Mouse (Mus musculus) liver, postnatal 0 days (tissue): ENCODE results near the gene Mllt1. TPM values are rescaled to one million over a fixed set of nuclear protein-coding genes. Genes with fewer than 3 reads are reported as not detected.
A peak's percentile ranks its signal among the peaks of the same experiment; 100 is the strongest.

Experiments used
- ATAC-seq: fragments of 200-750 bp; cut with Nextera tagmentation; 2 replicates; pipeline ENCODE4 v1.8.0; 2017; ENCODE audit warnings: mild to moderate bottlenecking, moderate library complexity
- DNase-seq: peaks from one replicate; pipeline ENCODE4 v3.0.0-alpha.2; 2016
- H3K27ac ChIP-seq: fragments of 300-500 bp; sonication (generic); 2 replicates; pipeline ENCODE4 v1.5.1; 2014; ENCODE audit warnings: antibody characterized with exemption, moderate library complexity, mild to moderate bottlenecking, low read depth
- H3K27me3 ChIP-seq: fragments of 300-500 bp; sonication (generic); 2 replicates; pipeline ENCODE4 v1.6.1; 2014; ENCODE audit warnings: low read length, control low read depth, mixed read lengths; ENCODE audit not compliant: insufficient read depth
- H3K36me3 ChIP-seq: fragments of 300-500 bp; sonication (generic); replicated peaks from 2 replicates; pipeline ENCODE4 v1.6.1; 2014; ENCODE audit warnings: mild to moderate bottlenecking, control low read depth, low read length, moderate library complexity, mixed read lengths; ENCODE audit not compliant: insufficient read depth
- H3K4me1 ChIP-seq: fragments of 300-500 bp; sonication (generic); 2 replicates; pipeline ENCODE4 v1.6.1; 2014; ENCODE audit warnings: antibody characterized with exemption, mild to moderate bottlenecking, control low read depth; ENCODE audit not compliant: insufficient read depth
- H3K4me2 ChIP-seq: fragments of 300-500 bp; sonication (generic); 2 replicates; pipeline ENCODE4 v1.6.1; 2014; ENCODE audit warnings: low read depth, mild to moderate bottlenecking, low read length, moderate library complexity, mixed read lengths
- H3K4me3 ChIP-seq: fragments of 300-500 bp; sonication (generic); 2 replicates; pipeline ENCODE4 v1.5.1; 2014; ENCODE audit warnings: low read depth, low read length
- H3K9ac ChIP-seq: fragments of 300-500 bp; sonication (generic); replicated peaks from 2 replicates; pipeline ENCODE4 v1.6.1; 2014; ENCODE audit warnings: mild to moderate bottlenecking, moderate library complexity
- H3K9me3 ChIP-seq: fragments of 300-500 bp; sonication (generic); 2 replicates; pipeline ENCODE4 v1.6.1; 2016; ENCODE audit warnings: mild to moderate bottlenecking, control low read depth, low read length, mixed read lengths
- CTCF ChIP-seq: sonication (generic); IDR thresholded peaks from 2 replicates; pipeline ENCODE4 v1.5.1; 2016; ENCODE audit warnings: antibody characterized with exemption, low read depth
- EP300 ChIP-seq: IDR thresholded peaks from 2 replicates; pipeline ENCODE4 v1.6.1; 2016; ENCODE audit warnings: antibody characterized with exemption, low read depth, mild to moderate bottlenecking
- WGBS: fragments of 180-500 bp; shearing (Covaris S2); extraction: QIAGEN DNeasy Blood & Tissue Kit; methylation state at CpG from one replicate; pipeline ENCODE4 v1.1.7; 2014; ENCODE audit not compliant: insufficient replicate concordance; 5-methylcytosine and 5-hydroxymethylcytosine counted together
- polyA plus RNA-seq: library from polyadenylated mRNA; unstranded; fragments of >200 nt; fragmentation: Nextera tagmentation; extraction: Ambion mirVana; gene quantifications from 2 replicates; pipeline ENCODE4 v1.2.1, GENCODE M21; 2015

Gene Mllt1
- polyA plus RNA-seq, 1 experiment from 2014 or later = 4.6 TPM

DNA sequence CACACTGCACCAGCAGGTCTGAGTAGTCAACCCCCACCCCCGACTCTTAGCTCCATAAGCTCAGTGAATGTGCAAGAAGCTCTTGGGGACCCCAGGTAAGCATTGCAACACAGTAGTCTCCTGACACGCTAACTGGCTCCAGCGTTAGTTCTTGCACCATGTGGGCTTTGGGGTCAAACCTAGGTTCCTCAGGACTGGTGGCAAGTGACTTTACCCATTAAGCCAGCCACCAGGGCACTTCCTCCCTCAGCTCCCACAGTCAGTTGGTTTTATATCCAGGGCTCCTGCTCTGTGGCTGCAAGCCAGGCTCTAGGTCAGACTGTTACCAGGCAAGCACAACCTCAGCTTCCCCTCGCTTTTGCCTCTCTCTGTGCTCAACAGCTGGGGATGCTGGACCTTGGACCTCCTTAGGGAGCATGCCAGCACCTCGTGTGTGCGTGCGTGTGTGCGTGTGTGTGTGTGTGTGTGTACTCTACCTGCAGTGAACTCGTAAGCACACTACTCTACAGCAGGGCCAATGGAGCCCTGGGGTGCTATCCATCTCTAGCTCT is 39.8 kb downstream of the Mllt1 start:
- Histone ChIP-seq H3K4me1 (no peaks in the 10 kb centered on the region), H3K9ac (no peak overlapping the region), H3K4me2 (no peak overlapping the region), H3K36me3 (peaks cover 49% of the 10 kb centered on the region), H3K27me3 (no peaks in the 10 kb centered on the region), H3K9me3 (no peaks in the 10 kb centered on the region), H3K4me3 (no peak overlapping the region), H3K27ac (no peak overlapping the region)
- TF ChIP-seq EP300 (no peak), CTCF (no peak)
- DNase-seq (no peak), ATAC-seq (no peak)
- WGBS = 82% methylated on average over 9 of the region's 9 CpGs

DNA sequence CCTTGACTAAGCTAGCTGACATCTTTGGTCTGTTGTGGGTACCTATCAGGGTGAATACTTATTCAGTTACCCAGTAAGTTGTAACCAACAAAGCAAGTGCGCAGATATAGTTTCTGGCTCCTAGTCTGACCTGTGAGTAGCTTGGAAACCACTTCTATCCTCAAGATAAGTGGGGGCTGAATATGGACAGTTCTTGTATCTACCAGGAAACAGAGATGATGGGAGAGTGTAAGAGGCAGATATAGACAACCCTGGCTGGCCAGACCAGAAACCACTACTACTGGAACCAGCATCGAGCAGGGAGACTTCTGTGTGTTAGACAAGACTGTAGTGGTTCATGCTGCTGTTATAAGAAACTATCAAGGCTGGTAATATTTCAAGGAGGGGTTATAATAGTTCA is 45.2 kb downstream of the Mllt1 start:
- Histone ChIP-seq H3K9me3 (no peaks in the 10 kb centered on the region), H3K4me3 (no peak overlapping the region), H3K4me2 (no peak overlapping the region), H3K9ac (no peak overlapping the region), H3K27ac (no peak overlapping the region), H3K4me1 (0 out of 2 replicates have a peak, but pooled peaks cover under 1% of the 10 kb centered on the region), H3K27me3 (no peaks in the 10 kb centered on the region), H3K36me3 (peaks cover 25% of the 10 kb centered on the region)
- TF ChIP-seq CTCF (no peak), EP300 (no peak)
- ATAC-seq (0 out of 2 replicates have a peak, but pooled peaks have one; percentile 23), DNase-seq (no peak)
- WGBS = 71% methylated on average over 2 of the region's 2 CpGs

DNA sequence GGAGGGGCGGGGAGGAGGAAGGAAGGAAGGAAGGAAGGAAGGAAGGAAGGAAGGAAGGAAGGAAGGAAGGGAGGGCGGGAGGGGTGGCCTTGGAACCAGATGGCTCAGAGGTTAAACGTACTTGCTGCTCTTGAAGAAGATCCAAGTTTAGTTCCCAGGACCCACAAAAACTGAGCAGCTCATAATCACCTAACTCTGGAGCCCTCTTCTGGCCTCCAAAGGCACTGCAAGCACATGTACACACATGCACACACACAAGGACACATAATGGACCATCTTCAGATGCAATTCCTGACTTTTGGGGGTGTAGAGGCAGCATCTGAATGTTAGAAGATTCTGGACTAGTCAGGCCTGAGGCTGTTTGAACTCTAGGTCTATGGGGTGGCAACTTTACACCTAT is 47.2 kb downstream of the Mllt1 start:
- WGBS = 72% methylated on average over 2 of the region's 3 CpGs
- peaks cover 15% of the 10 kb centered on the region for H3K4me1 ChIP-seq
- no peak overlapping the region for H3K27ac ChIP-seq
- no peak for ATAC-seq
- DNase-seq = no peak
- no peak overlapping the region for H3K9ac ChIP-seq
- H3K27me3 ChIP-seq = no peaks in the 10 kb centered on the region
- no peaks in the 10 kb centered on the region for H3K9me3 ChIP-seq
- H3K4me3 ChIP-seq = no peak overlapping the region
- TF ChIP-seq EP300 (no peak), CTCF (peak; percentile 40)
- H3K4me2 ChIP-seq = no peak overlapping the region
- peaks cover 11% of the 10 kb centered on the region for H3K36me3 ChIP-seq

DNA sequence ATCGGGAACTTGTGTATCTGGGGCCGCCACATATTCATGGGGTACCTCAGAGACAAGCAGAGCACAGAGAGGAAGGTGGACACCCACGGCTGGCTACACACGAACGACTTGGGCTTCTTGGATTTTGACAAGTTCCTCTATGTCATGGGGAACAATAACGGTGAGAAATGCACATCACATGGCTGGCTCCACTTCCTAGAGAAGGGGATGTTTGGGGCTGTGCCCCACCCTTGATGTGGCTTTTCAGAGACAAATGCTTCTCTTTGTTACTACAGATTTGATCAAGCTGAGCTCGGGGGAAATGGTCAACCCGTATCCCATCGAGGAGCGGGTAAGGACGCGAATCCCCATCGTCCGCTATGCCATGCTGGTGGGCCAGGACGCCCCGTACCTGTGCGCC is 50.4 kb downstream of the Mllt1 start:
- H3K9me3 ChIP-seq = no peaks in the 10 kb centered on the region
- H3K27me3 ChIP-seq = no peaks in the 10 kb centered on the region
- H3K36me3 ChIP-seq = no peaks in the 10 kb centered on the region
- H3K4me2 ChIP-seq = no peak overlapping the region
- no peak overlapping the region for H3K27ac ChIP-seq
- no peak for DNase-seq
- H3K4me1 ChIP-seq = peaks cover 15% of the 10 kb centered on the region
- no peak overlapping the region for H3K9ac ChIP-seq
- TF ChIP-seq EP300 = no peak
- no peak for TF ChIP-seq CTCF
- 70% methylated on average over 17 of the region's 17 CpGs for WGBS
- ATAC-seq = no peak
- H3K4me3 ChIP-seq = no peak overlapping the region

DNA sequence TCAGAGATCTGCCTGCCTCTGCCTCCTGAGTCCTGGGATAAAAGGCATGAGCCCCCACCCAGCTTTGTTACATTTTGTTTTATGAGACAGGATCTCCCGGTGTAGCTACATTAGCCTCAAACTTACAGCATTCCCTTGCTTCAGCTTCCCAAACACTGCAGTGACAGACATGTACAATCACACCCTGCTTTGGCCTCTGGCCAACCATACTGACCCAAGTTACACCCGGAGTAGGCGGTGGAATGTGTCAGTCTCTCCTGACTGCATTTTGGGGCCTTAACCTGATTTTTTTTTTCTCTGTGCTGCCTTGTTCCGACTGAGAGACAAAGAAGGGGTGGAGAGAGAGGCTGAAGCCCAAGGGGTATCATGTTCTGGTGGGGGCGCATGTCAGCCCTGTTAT is 50.9 kb downstream of the Mllt1 start:
- 49% methylated on average over 5 of the region's 5 CpGs for WGBS
- Histone ChIP-seq H3K27me3 (no peaks in the 10 kb centered on the region), H3K4me2 (no peak overlapping the region), H3K36me3 (no peaks in the 10 kb centered on the region), H3K9me3 (no peaks in the 10 kb centered on the region), H3K4me3 (no peak overlapping the region), H3K4me1 (peaks cover 15% of the 10 kb centered on the region), H3K9ac (no peak overlapping the region), H3K27ac (no peak overlapping the region)
- DNase-seq (no peak), ATAC-seq (no peak)
- TF ChIP-seq CTCF (no peak), EP300 (no peak)

DNA sequence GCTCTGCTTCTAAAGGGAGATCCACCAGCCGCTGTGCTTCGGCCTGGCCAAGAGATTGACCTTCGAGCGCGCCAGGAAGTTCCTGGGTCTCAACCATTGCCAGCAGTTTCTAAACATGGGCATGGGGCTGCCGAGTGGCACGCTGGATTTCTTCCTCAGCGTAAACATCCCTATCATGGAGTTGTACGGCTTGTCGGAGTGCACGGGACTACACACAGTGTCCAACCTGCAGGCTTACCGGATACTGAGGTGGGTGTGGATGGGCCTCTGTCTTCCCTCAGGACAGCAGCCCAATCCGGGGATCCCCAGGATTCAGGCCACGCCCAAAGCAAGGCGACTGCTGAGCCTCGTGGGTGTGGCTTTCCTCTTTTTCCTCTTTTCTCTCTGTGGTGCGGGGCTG is 51.6 kb downstream of the Mllt1 start:
- no peak for ATAC-seq
- no peak overlapping the region for H3K4me3 ChIP-seq

DNA sequence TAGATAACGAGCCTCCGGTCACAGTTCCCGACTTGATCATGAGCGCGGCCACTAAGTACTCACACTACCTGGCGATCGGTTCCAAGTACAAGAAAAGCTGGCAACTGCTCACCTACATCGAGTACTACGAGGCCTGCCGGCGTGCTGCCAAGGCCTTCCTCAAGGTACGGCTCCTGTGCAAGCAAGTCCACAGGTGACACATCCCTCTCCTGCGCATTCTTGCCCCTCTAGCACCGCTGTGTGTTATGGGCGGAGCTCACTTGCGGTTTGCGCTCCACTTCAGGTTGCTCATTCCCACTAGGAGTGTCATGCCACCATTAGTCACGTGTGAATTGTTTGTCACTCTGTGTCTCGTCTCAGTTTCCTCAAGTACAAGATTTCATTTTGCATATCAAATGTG is 57.8 kb downstream of the Mllt1 start:
- H3K4me1 ChIP-seq = no peaks in the 10 kb centered on the region
- DNase-seq = no peak

More for the DNA sequence above, 51.6 kb downstream of the Mllt1 start:
- peaks cover 15% of the 10 kb centered on the region for H3K4me1 ChIP-seq
- H3K4me2 ChIP-seq = peak overlapping the region; percentile 53
- H3K9ac ChIP-seq = 0 out of 2 replicates have a peak overlapping the region, but pooled peaks have one; percentile 16
- no peak overlapping the region for H3K27ac ChIP-seq
- DNase-seq = no peak
- no peaks in the 10 kb centered on the region for H3K9me3 ChIP-seq
- TF ChIP-seq CTCF (no peak), EP300 (no peak)
- WGBS = 32% methylated on average over 17 of the region's 17 CpGs
- H3K36me3 ChIP-seq = no peaks in the 10 kb centered on the region
- no peaks in the 10 kb centered on the region for H3K27me3 ChIP-seq

More for the DNA sequence above, 57.8 kb downstream of the Mllt1 start:
- Histone ChIP-seq H3K4me3 (no peak overlapping the region), H3K27me3 (no peaks in the 10 kb centered on the region), H3K36me3 (no peaks in the 10 kb centered on the region), H3K9me3 (no peaks in the 10 kb centered on the region), H3K27ac (no peak overlapping the region), H3K9ac (no peak overlapping the region), H3K4me2 (no peak overlapping the region)
- TF ChIP-seq CTCF (no peak), EP300 (no peak)
- WGBS = 81% methylated on average over 19 of the region's 19 CpGs
- ATAC-seq = no peak
